Mouse (Mus musculus) c-Kit-positive CD71-positive TER-119-negative erythroid progenitor cells, embryonic 14.5 days (primary cell): ENCODE data around the gene Sept4.

Experiments
- DNase-seq: peaks from one replicate; pipeline ENCODE4 v3.0.0-alpha.2; 2013; ENCODE audit warnings: low read depth

Gene Sept4

DNA sequence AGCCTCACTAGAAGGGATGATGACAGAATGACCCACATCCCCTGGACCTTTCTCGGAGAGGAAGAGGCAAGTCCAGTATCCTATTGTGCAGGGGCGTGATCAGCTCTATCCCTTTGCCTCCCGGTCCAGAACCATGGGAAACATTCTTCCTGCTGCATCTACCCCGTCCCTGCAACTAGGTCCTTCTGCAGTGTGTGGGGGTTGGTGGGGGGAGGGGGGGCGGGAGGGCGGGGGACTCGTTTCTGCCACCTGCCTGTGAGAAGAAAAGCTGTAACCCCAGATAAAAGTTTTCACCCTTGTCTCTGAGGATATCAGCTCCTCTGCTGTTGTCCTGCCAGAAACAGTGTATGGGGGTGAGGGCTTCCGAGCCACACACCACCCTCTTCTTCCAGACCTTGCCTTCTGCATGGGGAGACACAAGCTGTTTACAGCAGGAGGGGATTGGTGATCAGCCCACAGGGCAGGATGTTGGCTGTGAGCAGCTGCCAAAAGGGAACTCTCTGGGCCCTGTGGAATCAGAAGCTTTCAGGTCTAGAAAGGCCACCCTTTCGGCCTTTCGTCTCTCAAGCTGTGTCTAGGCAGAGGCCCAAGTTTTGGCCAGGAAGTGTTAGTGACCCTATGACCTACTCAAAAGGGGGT, 10.4 kb downstream of the Sept4 start:
- no peak for DNase-seq

DNA sequence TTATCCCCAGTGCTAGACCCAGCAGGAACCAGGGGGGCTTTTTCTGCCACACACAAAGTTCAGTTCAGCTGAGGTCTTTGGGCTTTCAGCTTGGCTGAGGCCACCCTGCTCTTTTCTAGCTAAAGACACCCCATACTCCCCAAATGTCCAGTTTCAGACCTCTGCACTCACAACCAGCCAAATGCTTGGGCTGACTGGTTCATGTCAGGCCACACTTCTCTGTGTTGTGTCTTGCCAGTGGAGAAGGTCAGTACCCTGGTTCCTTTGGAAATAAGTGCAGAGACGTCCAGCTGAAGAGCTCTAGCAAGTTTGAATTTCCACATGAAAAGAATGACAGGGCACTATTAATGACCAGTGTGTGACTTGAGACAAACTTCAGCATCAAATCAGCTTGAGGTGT, 11.0 kb downstream of the Sept4 start:
- DNase-seq, result no peak

DNA sequence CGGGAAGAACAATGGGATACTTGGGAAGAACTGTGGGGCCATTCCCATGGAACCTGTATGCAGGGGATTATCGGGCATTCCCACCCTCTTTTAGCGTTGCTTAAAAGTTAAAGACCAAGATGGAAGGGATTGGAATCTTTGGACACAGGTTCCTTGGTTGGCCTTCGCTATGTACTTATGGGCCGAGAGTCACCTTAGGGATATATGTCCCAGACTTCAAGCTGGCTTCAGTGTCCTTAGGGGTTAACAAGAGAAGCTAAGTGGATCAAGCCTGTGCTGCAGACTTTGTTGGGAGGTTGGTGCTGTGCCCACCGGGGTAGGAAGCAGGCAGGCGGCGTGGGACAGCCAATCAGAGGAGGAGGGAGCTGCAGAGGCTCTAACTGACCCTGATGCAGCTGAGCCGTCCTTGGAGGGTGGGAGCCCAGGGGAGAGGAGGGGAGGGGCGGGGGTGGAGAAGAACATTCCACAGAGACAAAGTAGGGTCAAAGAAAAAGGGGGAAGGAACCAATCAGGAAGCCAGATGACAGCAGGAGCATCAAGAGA, 11.9 kb downstream of the Sept4 start:
- DNase-seq, result no peak

DNA sequence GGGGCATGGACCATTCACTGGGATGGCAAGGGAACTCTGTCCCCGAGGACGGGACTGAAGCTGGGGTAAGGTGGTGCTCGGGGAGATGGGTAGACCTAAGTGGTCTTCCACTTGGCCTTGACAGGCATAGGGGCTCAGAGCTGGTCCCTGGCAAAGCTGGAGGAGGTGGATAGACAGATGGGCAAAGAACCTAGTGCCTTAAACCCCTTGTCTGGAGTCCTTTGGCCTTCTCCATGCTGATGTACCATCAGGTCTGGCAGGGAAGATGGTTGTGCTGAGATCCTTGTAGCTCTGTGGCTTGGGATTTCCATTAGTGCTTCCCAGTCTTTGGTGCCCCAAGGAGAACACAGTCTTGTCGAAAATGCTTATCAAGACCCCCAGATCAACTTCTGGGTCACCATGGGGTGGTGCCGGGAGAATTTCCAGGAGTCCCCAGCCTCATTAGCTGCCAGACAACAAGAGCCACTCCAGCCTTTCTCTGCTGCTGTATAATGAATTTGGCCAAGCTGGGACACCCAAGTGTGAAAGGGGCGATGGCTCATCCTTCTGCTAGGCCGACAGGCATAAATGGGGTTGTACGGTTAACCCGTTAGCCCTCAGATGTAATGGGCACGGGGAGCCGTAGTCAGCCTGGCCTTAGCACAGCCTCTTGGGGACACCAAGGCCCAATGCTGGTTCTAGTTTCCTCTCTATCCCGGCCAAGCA, 12.6 kb downstream of the Sept4 start:
- no peak for DNase-seq

DNA sequence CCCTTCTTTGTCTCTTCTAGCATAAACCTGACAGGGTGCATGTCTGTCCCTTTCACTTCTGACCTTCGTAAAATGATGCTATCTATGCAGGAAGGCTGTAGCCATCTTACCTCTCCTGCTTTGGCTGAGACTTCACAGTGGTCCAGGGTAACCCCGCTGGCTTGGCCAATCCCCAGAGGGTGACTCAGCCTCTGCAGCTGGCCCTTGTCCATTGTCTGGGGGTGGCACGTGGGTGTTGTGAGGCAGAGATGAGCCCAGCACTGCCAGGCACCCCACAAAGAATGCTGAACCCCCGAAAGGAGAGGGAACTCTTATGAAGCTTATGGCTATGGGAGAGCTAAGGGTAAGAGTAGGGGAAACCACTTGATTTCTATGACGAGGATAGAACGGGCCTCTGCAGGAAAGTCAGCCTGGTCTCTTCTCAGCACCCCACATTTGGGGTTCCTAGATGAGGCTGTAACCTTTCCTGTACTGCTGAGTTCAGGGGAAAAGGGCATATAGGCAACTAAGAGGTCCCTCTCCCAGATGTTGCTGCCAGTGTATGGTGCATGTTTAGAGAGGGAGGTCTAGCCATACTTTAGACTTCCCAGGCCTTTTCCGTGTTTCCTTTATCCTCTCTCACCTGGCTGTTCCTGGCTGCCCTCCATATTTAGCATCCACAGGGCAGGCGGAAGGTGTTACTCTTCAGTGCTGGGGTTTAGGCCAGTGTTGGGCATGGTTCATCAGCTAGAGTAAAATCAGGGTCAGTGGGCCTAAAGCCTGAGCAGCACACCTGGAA, 13.4 kb downstream of the Sept4 start:
- no peak for DNase-seq

DNA sequence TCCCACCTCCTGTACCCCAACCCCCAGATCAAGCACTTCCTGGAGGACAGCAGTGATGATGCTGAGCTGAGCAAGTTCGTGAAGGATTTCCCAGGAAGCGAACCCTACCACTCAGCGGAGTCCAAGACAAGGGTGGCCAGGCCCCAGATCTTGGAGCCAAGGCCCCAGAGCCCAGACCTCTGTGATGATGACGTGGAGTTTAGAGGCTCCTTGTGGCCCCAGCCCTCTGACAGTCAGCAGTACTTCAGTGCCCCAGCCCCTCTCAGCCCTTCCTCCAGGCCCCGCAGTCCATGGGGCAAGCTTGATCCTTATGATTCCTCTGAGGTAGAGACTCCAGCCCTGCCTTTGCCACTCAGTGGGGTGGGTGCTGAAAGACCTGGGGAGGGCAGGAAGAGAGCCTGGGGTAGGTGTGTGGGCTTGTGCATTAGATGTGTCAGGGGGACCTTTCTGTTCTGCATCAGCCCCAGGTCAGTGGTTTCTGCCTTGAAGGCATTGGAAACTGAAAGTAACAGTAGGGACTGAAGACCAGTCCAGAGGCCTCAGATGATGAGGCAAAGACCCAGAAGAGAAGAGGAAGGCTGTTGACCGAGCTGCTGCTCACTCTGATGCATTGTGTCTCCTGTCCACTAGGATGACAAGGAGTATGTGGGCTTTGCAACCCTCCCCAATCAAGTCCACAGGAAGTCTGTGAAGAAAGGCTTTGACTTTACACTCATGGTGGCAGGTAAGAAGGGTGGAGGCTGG, 14.8 kb downstream of the Sept4 start:
- no peak for DNase-seq

DNA sequence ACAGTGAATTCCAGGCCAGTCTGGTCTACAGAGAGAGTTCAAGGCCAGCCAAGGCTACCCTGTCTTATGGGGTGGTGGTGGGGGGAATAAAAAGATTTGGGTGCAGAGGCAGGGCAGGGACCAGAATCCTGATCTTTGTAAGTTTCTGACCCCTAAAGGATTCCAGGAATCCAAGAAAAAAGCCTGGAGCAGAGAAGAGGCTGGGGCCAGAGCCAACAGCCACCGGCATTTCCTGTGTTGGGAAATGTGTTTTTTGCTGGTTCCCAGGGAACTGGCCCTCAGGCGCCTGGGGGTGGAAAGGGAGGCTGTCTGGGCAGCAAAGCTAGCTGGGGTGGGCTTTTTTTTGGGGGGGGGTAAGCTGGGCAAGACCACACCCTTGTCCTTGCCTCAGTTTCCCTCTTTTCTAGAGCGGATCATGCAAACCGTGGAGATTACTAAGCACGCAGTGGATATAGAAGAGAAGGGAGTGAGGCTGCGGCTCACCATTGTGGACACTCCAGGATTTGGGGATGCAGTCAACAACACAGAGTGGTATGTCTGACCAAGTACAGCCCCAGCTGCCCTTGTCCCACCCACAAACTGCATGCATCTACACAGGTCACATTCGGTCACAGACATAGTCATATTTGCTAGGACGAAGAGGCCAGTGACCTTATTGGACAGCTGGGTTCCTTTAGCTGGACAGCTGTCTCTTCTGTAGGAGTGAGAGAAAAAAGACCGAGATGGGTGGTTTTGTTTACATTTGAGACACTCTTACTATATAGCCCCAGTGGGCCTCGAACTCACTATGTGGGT, 16.2 kb downstream of the Sept4 start:
- no peak for DNase-seq

DNA sequence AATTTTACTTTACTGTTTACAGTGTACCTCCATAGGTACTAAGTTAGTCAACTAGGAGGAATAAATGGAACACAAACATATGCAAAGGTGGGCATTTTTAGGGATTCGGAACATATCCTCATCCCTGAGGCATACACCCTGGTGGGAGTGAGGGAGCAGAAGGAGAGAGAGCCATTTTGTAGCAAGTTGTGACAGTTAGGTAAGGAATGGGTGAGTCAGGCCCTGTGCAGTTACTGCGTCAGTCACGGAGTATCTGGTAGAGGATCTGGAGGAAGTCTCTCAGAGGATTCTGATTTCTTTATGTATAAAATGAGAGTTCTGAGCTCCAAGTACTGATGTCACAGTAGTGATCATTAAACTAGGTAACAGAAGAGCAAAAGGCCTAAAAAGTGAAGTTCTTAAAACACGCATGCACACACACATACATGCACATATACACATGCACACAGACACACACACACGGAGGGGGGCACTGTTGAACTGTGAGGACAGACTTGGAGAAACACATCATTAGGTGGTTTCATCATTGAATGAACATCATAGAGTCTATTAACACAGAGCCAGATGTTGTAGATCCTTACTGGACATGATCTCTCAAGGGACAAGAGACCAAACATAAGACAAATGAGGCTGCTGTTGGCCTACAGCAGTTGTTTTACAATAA, 18.6 kb downstream of the Sept4 start:
- no peak for DNase-seq

DNA sequence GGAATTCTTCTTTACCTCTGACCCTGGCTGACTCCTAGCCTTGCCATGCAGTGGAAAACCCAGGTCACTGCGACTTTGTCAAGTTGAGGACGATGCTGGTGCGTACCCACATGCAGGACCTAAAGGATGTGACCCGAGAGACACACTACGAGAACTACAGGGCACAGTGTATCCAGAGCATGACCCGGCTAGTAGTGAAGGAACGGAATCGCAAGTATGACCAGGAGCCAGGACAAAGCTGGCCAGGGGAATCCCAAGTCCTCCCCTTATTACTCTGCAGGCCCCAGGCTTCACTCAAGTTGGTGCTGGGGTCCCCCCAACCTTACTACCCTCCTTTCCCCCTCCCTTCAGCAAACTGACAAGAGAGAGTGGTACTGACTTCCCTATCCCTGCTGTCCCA, 20.9 kb downstream of the Sept4 start:
- no peak for DNase-seq

DNA sequence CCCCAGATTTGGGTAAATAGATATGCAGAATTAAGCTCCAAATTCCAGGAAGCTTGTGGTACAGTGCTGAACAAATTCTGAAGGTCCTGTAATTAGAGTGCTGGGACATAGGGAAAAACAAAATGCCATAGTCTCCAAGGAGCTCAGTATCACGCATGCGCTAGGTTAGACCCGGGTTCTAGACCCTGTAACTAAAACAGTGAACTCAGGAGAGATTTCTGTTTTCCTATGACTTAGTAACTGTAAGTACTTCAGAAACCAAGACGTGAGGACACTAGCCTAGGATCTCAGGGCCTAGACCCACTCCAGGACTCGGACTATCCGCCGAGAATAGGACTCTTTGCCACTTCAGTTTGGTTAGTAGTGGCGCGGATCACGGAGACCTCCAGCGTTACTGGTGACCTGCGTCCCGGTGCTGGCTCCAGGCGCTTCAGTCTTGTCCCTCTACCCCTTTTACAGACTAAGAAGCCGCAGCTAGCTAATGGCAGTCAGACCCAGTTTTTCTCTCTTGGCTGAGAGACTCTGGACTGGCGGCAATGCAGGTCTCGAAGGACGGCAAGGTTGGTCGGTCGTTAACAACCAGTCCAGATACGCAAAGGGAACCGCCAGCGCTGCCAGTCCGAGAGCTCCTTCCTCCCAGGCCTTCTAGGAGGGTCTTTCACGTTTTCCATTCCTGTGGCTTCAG, 22.3 kb downstream of the Sept4 start:
- DNase-seq, result no peak

DNA sequence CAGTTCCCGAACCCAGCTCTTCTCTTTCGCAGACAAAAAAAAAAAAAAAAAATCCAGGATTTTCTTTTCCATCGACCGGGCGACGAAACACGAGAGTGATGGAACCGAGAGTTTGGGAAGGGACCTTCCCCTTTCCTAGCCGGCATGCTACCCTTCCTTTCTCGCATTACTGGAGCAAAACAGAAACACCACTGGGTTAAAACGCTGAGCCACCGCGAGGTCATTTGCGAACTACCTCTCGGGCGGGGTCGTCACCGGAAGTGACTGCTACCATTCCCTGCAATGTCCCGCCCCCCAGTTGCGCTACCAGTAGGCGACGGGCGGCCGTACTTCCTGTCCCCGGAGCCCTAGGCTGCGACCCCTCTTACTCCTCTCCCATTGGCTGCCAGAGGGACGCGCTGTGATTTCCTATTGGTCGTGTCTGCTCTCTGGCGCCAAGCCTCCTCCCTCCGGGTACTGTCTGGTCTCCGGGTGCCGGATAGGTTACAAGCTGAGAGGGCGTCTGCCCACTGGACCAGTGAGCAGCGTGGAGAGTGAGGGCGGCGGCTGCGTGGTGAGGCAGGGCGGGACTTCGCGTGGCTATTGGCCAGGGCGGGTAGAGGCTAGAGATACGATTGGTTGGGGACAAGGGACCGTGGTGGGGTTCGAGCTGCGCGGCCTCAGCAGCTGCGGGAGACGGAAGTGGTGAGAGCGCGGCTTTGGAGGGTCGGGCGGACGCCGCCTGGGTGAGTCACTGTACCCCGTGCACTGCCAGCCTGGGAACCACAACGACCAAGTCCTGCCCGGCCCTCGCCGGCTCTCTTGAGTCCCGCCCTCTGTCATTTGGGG, 23.0 kb downstream of the Sept4 start, which contains the start of gene Mtmr4:
Mtmr4 (plus strand) TSS at position 637 of the 828 bp plus-strand sequence.
- DNase-seq, result peak; percentile 97

DNA sequence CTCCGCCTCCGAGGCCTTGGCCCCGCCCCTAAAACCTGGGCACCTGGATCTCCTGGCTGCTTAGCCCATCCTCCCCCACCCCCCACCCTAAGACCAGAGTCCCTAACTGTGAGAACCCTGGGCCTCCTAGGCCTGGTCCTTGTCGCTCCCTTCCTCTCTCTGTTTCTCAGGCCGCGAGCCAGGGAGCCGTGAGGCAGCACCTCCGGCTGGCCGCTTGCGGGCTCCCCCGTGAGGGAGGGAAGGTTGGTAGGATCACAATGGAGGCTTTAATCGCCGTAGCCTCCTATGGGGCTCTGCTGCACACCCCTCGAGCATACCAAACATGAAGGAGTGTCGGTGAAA, 23.6 kb downstream of the Sept4 start:
- no peak for DNase-seq

DNA sequence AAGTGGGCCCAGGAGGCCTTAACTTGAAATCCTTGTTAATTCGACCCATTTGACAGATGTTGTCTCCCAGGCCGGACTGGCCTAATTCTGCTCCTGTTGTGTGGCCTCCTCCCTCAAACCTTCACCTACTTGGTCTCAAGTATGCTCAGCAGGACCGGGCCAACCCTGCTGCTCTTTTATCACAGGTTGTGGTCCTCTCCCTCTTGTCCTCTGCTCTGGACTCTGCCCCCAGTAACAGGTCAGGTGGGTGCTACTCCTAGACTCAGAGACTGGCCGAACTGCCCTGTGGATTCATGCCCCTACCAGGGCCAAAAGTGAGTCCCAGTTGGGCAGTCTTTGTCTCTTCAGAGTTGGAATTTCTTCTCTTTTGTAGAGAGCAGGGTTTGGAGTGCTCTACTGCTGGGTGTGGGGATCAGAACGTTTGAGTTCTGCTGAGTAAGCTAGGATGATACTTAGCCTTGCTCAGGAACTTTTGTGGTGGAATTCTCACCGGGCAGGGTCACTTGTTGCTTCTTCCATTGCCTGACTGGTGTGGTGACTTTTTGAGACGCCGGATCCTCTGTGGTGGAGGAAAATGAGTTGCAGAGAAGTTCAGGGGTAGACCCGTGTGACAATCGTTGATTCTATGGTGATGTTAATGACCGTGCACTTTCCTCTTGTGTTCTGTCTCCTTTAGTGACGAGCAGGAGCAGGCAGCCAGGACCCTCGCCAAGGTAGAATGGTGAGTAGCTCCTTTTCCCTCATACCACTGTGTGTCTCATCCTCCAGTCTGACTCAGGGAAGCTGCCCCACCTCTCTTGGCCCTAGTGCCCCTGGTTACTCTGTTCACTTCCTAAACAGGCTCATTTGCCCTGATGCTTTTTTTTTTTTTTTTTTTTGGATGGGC, 24.3 kb downstream of the Sept4 start:
- DNase-seq, result no peak

DNA sequence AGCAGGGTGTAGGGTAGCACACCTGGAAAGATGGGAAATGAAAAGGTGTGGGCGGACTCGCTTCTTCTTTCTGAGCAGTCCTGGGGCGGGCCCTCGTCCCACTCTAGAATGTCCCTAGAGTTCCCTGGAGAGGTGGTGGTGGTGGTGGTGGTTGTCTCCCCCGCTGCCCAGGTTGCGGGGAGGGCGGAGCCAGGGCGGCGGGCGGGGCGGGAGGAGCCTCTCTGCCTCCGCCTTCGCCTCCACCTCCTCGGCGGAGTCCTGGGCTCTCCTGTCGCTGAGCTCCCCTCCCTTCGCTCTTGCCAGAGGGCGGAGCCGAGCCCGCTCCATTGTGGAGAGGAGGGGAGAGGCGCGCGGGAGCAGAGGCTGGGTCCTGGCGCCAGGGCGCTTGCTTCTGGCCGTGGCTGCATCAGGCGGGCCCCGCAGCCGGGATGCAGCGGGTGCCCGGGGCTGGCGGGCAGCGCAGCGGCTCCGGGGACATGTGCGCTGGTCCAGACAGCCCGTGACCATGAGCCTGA, 26.7 kb downstream of the Sept4 start:
- peak; percentile 81 for DNase-seq

DNA sequence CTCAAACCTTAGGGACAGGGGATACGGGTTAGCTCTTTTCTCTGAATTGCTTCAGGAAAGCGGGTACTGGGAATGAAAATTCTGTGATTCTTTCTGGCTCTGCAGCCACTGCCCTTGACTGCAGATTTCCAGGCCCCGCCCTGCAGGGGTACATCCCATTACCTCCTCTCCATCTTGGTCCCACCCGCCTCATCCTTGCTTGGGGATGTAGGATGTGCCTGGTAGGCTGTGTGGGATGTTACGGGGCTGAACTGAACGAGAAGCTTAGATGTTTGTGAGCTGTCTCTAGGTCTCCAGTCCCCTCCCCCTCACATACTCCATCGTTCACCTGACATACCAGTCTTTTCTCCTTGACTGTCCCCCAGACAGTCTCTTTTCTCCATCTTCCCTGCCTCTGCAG, 27.3 kb downstream of the Sept4 start:
- DNase-seq, result no peak

DNA sequence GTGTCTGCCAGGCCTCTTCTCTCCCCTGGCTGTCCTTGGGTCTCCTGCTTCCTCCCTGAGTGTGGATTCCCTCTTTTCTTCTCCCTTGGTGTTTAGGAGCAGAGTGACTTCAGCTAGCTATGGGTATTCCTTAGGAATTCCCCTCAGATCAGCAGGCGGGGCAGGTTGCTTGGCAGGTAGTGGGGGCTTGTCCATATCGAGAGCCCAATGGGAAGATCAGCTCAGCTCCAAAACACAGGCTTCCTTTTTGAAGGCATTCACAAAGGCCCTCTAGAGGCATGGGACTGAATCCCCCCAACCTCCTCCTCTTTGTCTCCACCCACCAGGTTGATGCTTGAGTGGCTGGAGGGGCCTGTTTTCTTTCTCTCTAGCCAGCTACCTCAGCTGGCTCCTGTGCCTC, 27.8 kb downstream of the Sept4 start:
- DNase-seq, result no peak

DNA sequence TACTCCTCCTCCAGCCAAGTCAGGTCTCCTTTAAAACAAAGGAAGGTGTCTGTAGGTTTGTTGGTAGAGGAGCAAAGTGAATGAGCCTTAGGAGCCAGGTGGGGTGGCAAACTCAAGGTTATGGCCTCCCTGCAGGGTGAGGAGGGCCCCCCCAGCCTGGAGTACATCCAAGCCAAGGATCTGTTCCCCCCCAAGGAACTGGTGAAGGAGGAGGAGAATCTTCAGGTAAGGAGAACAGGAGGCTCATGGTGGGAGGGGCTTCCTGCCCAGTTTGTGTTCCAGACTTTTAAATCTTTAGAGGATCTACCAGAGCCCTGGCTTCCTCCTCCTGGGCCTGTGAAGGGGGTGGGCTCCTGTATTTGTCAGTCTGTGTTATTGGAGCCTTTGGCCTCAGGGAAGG, 28.4 kb downstream of the Sept4 start:
- no peak for DNase-seq
